Mouse (Mus musculus) yolk sac, embryonic 10.5 days (tissue): ENCODE data around the gene Nrl.

Experiments used
- DNase-seq: peaks from one replicate; pipeline ENCODE4 v3.0.0-alpha.2; 2017; ENCODE audit warnings: low spot score

Nrl gene

GRCm38 (mm10) chr14:55527940-55528339 lies 3.2 kb upstream of the Nrl start:
- DNase-seq, result peak; percentile 7

GRCm38 (mm10) chr14:55526674-55527073 lies 1.9 kb upstream of the Nrl start:
- DNase-seq, result no peak

GRCm38 (mm10) chr14:55524062-55524461 lies 719 bp downstream of the Nrl start:
- no peak for DNase-seq

GRCm38 (mm10) chr14:55520451-55521361 lies 4.1 kb downstream of the Nrl start:
- DNase-seq, result peak; percentile 17

GRCm38 (mm10) chr14:55519604-55520003 lies 5.2 kb downstream of the Nrl start:
- DNase-seq, result no peak

GRCm38 (mm10) chr14:55518897-55519296 lies 5.9 kb downstream of the Nrl start:
- DNase-seq, result no peak

- DNase-seq, result no peak
Observed at GRCm38 (mm10) chr14:55515846-55516245, 8.9 kb downstream of the Nrl start.

- DNase-seq, result no peak
Observed at GRCm38 (mm10) chr14:55513927-55514326, 10.9 kb downstream of the Nrl start.

- no peak for DNase-seq
Observed at GRCm38 (mm10) chr14:55511037-55511436, 13.7 kb downstream of the Nrl start.

- DNase-seq, result no peak
Observed at GRCm38 (mm10) chr14:55510125-55510731, 14.6 kb downstream of the Nrl start, which contains the start of gene Cpne6. Cpne6 (plus strand) TSS chr14:55510445.

- no peak for DNase-seq
Observed at GRCm38 (mm10) chr14:55509540-55509939, 15.2 kb downstream of the Nrl start.

GRCm38 (mm10) chr14:55507801-55508200 lies 17.0 kb downstream of the Nrl start:
- DNase-seq, result no peak

GRCm38 (mm10) chr14:55505612-55506011 lies 19.2 kb downstream of the Nrl start:
- DNase-seq, result no peak

- peak; percentile 68 for DNase-seq
Observed at GRCm38 (mm10) chr14:55497449-55497821, 27.3 kb downstream of the Nrl start.

- DNase-seq, result no peak
Observed at GRCm38 (mm10) chr14:55496761-55497448, 27.9 kb downstream of the Nrl start.

- DNase-seq, result no peak
Observed at GRCm38 (mm10) chr14:55495509-55496240, 29.1 kb downstream of the Nrl start.

GRCm38 (mm10) chr14:55492103-55492502 lies 32.7 kb downstream of the Nrl start:
- DNase-seq, result no peak

GRCm38 (mm10) chr14:55491291-55491833 lies 33.4 kb downstream of the Nrl start:
- peak; percentile 85 for DNase-seq

GRCm38 (mm10) chr14:55490361-55491201 lies 34.2 kb downstream of the Nrl start, which contains the start of gene Carmil3:
Carmil3 (plus strand) TSS chr14:55490651.
- DNase-seq, result peak; percentile 72

- DNase-seq, result no peak
Observed at GRCm38 (mm10) chr14:55486836-55487235, 37.9 kb downstream of the Nrl start.
